Mouse (Mus musculus) midbrain, embryonic 15.5 days (tissue): Measurements from ENCODE around the gene Hsd11b1. TPM values are rescaled to one million over a fixed set of nuclear protein-coding genes. Genes with fewer than 3 reads are reported as not detected.

ENCODE experiments used
- ATAC-seq: fragments of 200-750 bp; cut with Nextera tagmentation; replicated peaks from 2 replicates; pipeline ENCODE4 v1.8.0; 2017; ENCODE audit warnings: moderate TSS enrichment
- H3K27ac ChIP-seq: fragments of 300-500 bp; sonication (generic); 2 replicates; pipeline ENCODE4 v1.5.1; 2015; ENCODE audit warnings: mild to moderate bottlenecking, inconsistent platforms
- H3K27me3 ChIP-seq: fragments of 300-500 bp; sonication (generic); replicated peaks from 2 replicates; pipeline ENCODE4 v1.6.1; 2015; ENCODE audit warnings: inconsistent platforms
- H3K36me3 ChIP-seq: fragments of 300-500 bp; sonication (generic); replicated peaks from 2 replicates; pipeline ENCODE4 v1.6.1; 2015; ENCODE audit warnings: inconsistent platforms
- H3K4me1 ChIP-seq: fragments of 300-500 bp; sonication (generic); 2 replicates; pipeline ENCODE4 v1.6.1; 2015; ENCODE audit warnings: inconsistent platforms
- H3K4me2 ChIP-seq: fragments of 300-500 bp; sonication (generic); 2 replicates; pipeline ENCODE4 v1.6.1; 2015; ENCODE audit warnings: inconsistent platforms, mild to moderate bottlenecking, moderate library complexity
- H3K4me3 ChIP-seq: fragments of 300-500 bp; sonication (generic); 2 replicates; pipeline ENCODE4 v1.5.1; 2015; ENCODE audit warnings: mild to moderate bottlenecking, inconsistent platforms
- H3K9ac ChIP-seq: fragments of 300-500 bp; sonication (generic); 2 replicates; pipeline ENCODE4 v1.6.1; 2015; ENCODE audit warnings: mild to moderate bottlenecking, inconsistent platforms
- H3K9me3 ChIP-seq: fragments of 300-500 bp; sonication (generic); 2 replicates; pipeline ENCODE4 v1.6.1; 2016; ENCODE audit warnings: inconsistent platforms
- WGBS: fragments of 180-500 bp; shearing (Covaris S2); methylation state at CpG from one replicate; pipeline ENCODE4 v1.1.7; 2015; ENCODE audit warnings: mixed read lengths; 5-methylcytosine and 5-hydroxymethylcytosine counted together
- polyA plus RNA-seq: library from polyadenylated mRNA; unstranded; fragments of >200 nt; fragmentation: Nextera tagmentation; extraction: Ambion mirVana; gene quantifications from 2 replicates; pipeline ENCODE4 v1.2.1, GENCODE M21; 2015

The Hsd11b1 gene
- polyA plus RNA-seq, 1 experiment from 2014 or later = not detected

DNA sequence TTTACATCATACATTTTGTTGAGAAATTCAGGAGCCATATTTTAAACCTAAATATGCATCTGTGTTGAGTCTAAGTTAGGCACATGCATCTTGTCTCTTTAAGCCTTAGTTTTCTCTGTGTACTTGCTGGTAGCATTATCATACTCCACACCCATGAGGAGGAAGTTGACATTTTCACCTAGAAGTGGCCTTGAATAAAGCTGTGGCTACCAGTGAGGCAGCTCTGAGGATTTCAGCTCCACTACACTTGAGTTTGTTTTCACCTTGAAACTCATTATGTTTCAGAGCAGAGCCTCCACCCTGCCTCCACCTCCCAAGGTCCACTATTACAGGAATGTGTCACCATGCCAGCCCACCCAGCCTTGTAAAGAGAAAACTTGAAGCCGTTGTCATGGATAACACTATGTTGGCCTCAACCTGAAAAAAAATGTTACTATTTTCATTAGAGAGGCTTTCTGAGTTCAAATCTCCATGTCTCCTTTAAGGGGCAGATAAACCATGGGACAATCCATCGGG is 29.7 kb downstream of the Hsd11b1 start:
- Histone ChIP-seq H3K4me1 (no peaks in the 10 kb centered on the region), H3K4me3 (no peak overlapping the region), H3K27ac (no peak overlapping the region), H3K27me3 (no peaks in the 10 kb centered on the region), H3K9ac (no peak overlapping the region), H3K9me3 (no peaks in the 10 kb centered on the region), H3K4me2 (no peak overlapping the region), H3K36me3 (no peaks in the 10 kb centered on the region)
- ATAC-seq = no peak
- WGBS = 97% methylated on average over 2 of the region's 2 CpGs

DNA sequence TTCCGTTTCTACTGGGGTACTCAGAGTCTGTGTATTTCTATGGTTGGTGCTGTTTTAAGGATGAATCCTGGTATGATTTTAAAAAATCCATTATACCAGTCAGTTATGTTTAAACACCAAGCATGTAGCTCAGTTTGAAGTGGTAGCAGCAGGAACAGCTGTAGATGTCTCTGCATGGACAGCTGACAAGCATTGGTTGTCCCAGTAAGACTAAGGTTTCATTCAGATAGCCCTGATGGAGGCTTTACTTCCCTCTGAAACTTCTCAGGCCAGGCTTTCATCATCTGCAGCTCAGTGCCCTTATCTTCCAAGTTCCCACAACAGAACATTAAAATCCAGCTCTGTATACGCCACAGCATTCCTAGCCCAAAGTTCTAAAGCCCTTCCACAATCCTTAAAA is 31.1 kb downstream of the Hsd11b1 start:
- Histone ChIP-seq H3K27ac (no peak overlapping the region), H3K4me1 (no peaks in the 10 kb centered on the region), H3K4me3 (no peak overlapping the region), H3K4me2 (no peak overlapping the region), H3K27me3 (no peaks in the 10 kb centered on the region), H3K9me3 (no peaks in the 10 kb centered on the region), H3K9ac (no peak overlapping the region), H3K36me3 (no peaks in the 10 kb centered on the region)
- ATAC-seq = no peak
- WGBS = 91% methylated on average over 2 of the region's 2 CpGs

DNA sequence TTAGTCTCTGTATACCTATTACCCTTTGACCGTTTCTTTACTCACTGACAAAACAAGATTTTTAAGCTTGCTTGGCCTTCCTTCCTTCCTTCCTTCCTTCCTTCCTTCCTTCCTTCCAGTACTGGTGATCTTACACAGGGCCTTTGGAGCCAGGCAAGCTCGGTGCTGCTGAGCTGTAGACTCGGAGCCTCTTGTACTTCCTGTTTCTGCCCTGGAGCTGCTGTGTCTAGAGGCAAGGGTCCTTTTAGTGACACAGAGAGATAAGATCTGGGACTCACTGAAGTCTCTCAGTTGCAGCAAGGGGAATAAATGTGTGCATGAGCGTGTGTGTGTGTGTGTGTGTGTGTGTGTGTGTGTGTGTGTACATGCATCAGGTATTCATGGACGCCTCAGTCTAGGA is 32.9 kb downstream of the Hsd11b1 start:
- H3K4me1 ChIP-seq = no peaks in the 10 kb centered on the region
- H3K4me2 ChIP-seq = no peak overlapping the region
- no peak overlapping the region for H3K9ac ChIP-seq
- ATAC-seq = no peak
- H3K27me3 ChIP-seq = no peaks in the 10 kb centered on the region
- no peaks in the 10 kb centered on the region for H3K9me3 ChIP-seq
- H3K4me3 ChIP-seq = no peak overlapping the region
- no peak overlapping the region for H3K27ac ChIP-seq
- WGBS = 64% methylated on average over 5 of the region's 5 CpGs
- H3K36me3 ChIP-seq = no peaks in the 10 kb centered on the region

DNA sequence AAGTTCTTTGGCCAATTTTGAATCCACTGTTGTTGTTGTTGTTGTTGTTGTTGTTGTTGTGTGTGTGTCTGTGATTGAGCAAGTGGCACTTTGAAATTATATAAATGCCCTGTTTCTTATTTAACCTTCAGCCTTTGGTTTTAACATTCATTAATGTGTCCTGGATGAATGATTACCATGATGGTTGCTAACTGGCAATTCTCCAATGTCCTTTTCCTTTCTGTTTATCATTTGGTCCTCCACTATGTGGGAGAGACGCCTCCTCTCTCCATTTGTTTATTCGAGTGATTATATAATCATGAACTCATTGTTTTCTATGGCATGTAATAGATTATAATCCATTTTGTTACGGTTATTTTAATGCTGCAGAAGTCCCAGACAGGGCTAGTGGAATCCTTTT is 33.3 kb downstream of the Hsd11b1 start:
- no peaks in the 10 kb centered on the region for H3K27me3 ChIP-seq
- no peak overlapping the region for H3K4me3 ChIP-seq
- 79% methylated on average over 3 of the region's 3 CpGs for WGBS
- no peak overlapping the region for H3K27ac ChIP-seq
- no peak for ATAC-seq
- no peak overlapping the region for H3K4me2 ChIP-seq
- no peak overlapping the region for H3K9ac ChIP-seq
- no peaks in the 10 kb centered on the region for H3K36me3 ChIP-seq
- no peaks in the 10 kb centered on the region for H3K9me3 ChIP-seq
- H3K4me1 ChIP-seq = no peaks in the 10 kb centered on the region

DNA sequence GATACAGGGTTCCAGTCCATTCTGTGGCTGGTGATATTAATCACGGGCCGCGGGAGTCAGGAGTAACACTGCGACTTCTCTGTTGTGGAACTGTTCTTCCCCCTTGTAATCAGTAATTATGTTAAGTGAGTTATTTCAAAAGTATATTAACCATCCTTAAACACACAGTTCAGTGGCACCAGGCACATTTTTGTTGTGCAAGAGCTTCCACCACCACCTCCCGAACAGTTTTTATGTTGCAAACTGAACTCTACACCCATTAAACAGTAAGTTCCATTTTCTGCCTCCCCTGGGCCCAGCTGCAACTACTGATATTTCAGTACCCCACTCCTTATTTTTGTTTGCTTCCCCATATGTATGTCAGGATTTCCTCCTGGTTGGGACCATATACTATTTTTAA is 34.3 kb downstream of the Hsd11b1 start:
- no peak overlapping the region for H3K27ac ChIP-seq
- H3K9ac ChIP-seq = no peak overlapping the region
- H3K27me3 ChIP-seq = no peaks in the 10 kb centered on the region
- H3K36me3 ChIP-seq = no peaks in the 10 kb centered on the region
- 94% methylated on average over 5 of the region's 5 CpGs for WGBS
- no peaks in the 10 kb centered on the region for H3K4me1 ChIP-seq
- no peak overlapping the region for H3K4me3 ChIP-seq
- no peak for ATAC-seq
- H3K9me3 ChIP-seq = no peaks in the 10 kb centered on the region
- H3K4me2 ChIP-seq = no peak overlapping the region

DNA sequence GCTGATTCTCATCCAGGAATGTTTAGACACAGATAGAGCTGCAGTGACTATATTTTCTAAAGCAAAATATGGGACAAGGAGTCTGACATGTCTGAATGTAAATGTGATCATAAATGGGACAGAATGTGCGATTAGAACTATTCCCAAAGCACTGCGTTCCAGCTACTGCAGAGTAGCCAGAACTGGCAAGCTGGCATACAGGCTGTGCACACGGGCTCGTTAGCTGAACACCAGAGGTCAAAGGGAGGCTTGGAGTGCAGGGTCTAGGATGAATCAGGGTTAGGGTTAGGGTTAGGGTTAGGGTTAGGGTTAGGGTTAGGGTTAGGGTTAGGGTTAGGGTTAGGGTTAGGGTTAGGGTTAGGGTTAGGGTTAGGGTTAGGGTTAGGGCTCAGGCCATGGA is 36.3 kb downstream of the Hsd11b1 start:
- Histone ChIP-seq H3K9me3 (no peaks in the 10 kb centered on the region), H3K27me3 (no peaks in the 10 kb centered on the region), H3K4me3 (no peak overlapping the region), H3K4me1 (no peaks in the 10 kb centered on the region), H3K27ac (no peak overlapping the region), H3K9ac (no peak overlapping the region), H3K4me2 (no peak overlapping the region), H3K36me3 (no peaks in the 10 kb centered on the region)
- 74% methylated on average over 4 of the region's 4 CpGs for WGBS
- no peak for ATAC-seq

DNA sequence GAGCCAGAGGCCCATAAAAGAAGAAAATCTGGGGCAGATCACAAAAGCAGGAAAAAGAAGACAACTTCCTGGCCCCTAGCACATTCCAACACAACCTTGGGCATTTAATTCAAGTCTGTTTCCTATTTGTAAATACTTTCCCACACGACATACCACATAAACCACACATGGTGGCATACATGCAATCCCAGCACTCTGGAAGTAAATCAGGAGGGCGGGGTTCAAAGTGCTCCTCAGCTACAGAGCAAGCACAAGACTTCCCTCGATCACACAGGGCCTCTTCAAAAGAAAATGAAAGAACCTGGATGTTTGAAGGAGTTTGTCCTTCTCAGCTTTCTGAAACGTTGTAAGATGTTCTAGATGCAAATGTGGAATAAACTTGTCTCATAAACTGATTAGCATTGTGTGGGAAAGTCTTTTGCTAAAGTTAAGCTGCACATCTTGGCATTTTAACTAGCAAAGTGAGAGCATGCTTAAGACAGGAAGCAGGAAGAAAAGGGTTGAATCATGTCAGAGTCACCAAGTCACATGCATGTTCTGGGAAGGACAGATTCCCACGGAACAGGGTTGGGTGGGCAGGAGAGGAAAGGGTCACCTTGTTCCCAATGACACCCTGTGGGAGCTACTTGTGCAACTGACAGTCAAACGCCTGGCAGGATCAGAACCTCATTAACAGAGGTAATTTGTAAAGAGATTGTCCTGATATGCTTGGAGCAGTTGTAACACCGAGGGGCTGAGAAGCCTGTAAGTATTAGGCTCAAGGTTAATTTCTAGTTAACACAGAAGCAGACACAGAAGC is 37.0 kb downstream of the Hsd11b1 start:
- Histone ChIP-seq H3K4me3 (no peak overlapping the region), H3K9me3 (no peaks in the 10 kb centered on the region), H3K36me3 (no peaks in the 10 kb centered on the region), H3K27ac (no peak overlapping the region), H3K9ac (no peak overlapping the region), H3K4me1 (no peaks in the 10 kb centered on the region), H3K4me2 (no peak overlapping the region), H3K27me3 (no peaks in the 10 kb centered on the region)
- 50% methylated on average over 7 of the region's 7 CpGs for WGBS
- no peak for ATAC-seq

DNA sequence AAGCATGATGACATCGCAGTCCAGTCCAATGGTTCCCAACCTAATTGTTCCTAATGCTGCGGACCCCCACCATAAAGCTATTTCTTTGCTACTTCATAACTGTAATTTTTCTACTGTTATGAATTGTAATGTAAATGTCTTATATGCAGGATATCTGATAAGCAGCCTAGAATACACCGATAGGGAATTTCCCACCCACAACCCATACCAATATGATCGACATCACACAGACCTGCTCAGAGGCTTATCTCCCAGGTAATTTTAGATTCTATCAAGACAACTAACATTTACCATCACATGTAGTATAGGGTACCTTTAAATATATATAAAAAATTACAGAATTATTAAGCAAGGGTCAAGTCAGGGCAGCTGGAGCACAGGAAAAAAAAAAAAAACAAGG is 37.8 kb downstream of the Hsd11b1 start:
- 92% methylated on average over 4 of the region's 4 CpGs for WGBS

DNA sequence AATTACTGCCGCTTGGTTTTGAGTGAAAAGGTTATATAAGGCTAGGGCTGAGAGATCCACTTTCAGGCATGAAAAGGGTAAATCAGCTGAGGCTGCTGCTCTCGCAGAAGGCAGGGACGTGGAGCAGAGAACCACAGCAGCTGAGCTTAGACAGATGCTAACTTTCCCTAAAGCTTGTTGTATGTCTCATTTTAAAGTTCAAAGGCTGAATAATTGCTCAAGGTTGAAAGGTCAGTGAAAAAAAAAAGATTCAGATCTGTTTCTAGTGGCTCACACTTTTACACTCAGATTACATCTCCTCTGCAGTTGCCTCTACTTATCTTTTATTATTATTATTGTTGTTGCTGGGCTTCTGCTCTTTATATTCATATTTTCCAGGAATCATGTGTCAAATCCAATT is 38.3 kb downstream of the Hsd11b1 start:
- no peaks in the 10 kb centered on the region for H3K9me3 ChIP-seq
- no peaks in the 10 kb centered on the region for H3K4me1 ChIP-seq
- H3K4me2 ChIP-seq = no peak overlapping the region
- no peaks in the 10 kb centered on the region for H3K36me3 ChIP-seq
- 36% methylated on average over 3 of the region's 3 CpGs for WGBS
- H3K27me3 ChIP-seq = no peaks in the 10 kb centered on the region
- H3K27ac ChIP-seq = no peak overlapping the region
- no peak overlapping the region for H3K4me3 ChIP-seq
- ATAC-seq = no peak
- H3K9ac ChIP-seq = no peak overlapping the region

More for the DNA sequence above, 37.8 kb downstream of the Hsd11b1 start:
- Histone ChIP-seq H3K36me3 (no peaks in the 10 kb centered on the region), H3K9ac (no peak overlapping the region), H3K4me2 (no peak overlapping the region), H3K4me1 (no peaks in the 10 kb centered on the region), H3K27ac (no peak overlapping the region), H3K9me3 (no peaks in the 10 kb centered on the region), H3K4me3 (no peak overlapping the region), H3K27me3 (no peaks in the 10 kb centered on the region)
- ATAC-seq = no peak

DNA sequence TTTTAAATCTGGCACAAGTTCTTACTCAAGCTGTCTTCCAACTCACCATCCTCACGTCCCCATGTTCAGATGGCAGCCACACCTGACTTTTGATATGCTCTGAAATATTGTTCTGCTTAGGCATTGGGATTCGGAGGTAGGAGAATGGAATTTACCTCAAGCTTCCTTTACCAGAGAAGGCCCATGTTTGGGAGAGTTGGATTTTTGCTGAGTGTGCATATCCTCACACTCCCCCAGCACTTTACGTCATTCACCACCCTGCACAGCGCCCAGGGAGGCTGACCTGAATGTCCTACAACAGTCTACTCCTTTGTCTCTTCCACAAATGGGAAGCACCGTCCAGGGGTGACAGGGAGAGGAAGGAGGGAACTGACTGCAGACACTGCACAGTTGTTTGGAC is 43.5 kb downstream of the Hsd11b1 start:
- Histone ChIP-seq H3K27ac (no peak overlapping the region), H3K36me3 (no peaks in the 10 kb centered on the region), H3K27me3 (no peaks in the 10 kb centered on the region), H3K9me3 (no peaks in the 10 kb centered on the region), H3K4me2 (no peak overlapping the region), H3K9ac (no peak overlapping the region), H3K4me3 (no peak overlapping the region), H3K4me1 (no peaks in the 10 kb centered on the region)
- no peak for ATAC-seq
- WGBS = 72% methylated on average over 5 of the region's 5 CpGs

DNA sequence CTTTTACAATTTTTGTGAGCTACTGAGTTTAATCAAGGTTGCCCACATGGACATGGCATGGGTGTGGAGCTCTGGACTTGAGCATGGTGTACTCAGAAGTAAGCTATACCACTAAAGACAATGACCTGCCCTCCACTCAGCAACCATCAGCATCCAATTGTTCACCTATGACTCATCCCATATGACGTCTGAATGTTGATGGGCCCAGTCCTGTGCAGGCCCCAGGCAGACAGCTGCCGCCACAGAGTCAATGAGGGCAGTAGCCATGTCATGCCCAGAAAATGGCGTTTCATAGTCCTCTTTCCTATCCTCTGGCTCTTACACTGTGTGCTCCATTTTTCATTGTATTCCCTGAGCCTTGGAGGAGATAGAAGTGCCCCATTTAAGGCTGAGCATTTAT is 47.9 kb downstream of the Hsd11b1 start:
- Histone ChIP-seq H3K4me3 (no peak overlapping the region), H3K9me3 (no peaks in the 10 kb centered on the region), H3K36me3 (no peaks in the 10 kb centered on the region), H3K9ac (no peak overlapping the region), H3K4me2 (no peak overlapping the region), H3K4me1 (no peaks in the 10 kb centered on the region), H3K27ac (no peak overlapping the region), H3K27me3 (no peaks in the 10 kb centered on the region)
- 80% methylated on average over 3 of the region's 3 CpGs for WGBS
- no peak for ATAC-seq

DNA sequence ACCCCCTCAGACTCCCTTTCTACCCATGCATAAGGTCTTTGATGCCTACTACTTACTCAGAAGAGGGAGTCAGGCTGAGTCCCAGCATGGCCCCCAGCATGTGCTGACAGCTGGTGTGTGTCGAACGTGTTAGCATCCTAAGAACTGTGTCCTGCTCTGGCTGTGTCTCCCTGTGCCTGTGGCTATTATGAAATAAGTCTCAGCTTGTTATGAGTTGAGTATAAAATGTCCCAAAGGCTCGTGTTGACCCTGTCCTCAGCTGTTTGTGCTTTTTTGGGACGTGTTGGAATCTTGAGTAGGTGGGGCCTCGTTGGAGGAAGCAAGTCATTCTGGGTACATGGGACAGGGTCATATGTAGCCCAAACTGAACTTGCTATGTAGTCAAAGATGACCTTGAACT is 49.8 kb downstream of the Hsd11b1 start:
- Histone ChIP-seq H3K27me3 (no peaks in the 10 kb centered on the region), H3K4me1 (no peaks in the 10 kb centered on the region), H3K4me2 (no peak overlapping the region), H3K27ac (no peak overlapping the region), H3K9me3 (no peaks in the 10 kb centered on the region), H3K36me3 (no peaks in the 10 kb centered on the region), H3K9ac (no peak overlapping the region), H3K4me3 (no peak overlapping the region)
- ATAC-seq = no peak
- 84% methylated on average over 5 of the region's 5 CpGs for WGBS

DNA sequence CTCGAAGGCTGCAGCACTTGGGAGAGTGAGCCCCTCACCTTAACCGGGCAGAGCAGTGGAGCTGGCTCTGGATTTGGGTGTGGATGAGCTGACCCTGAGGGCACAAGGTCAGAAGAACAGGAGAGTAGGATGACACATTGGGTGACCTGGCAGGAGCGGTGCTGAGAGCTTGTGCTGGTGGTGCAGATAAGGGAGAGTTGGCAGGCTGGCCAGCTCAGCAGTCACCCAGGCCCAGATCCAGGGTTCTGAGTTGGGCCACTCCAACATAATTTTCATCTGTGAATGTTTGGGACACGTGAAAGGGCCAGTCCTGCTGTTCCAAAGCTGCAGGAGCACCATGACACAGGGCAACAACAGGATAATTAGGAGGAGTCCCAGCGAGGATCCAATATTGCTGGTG is 52.5 kb downstream of the Hsd11b1 start:
- H3K27ac ChIP-seq = no peak overlapping the region
- ATAC-seq = no peak
- no peaks in the 10 kb centered on the region for H3K27me3 ChIP-seq
- 79% methylated on average over 5 of the region's 5 CpGs for WGBS
- H3K4me1 ChIP-seq = no peaks in the 10 kb centered on the region
- H3K9ac ChIP-seq = no peak overlapping the region
- H3K4me2 ChIP-seq = no peak overlapping the region
- no peaks in the 10 kb centered on the region for H3K36me3 ChIP-seq
- H3K4me3 ChIP-seq = no peak overlapping the region
- no peaks in the 10 kb centered on the region for H3K9me3 ChIP-seq
